Mouse (Mus musculus) hindbrain, embryonic 16.5 days (tissue): ENCODE measurements around the gene Mfap3l. TPM values are rescaled to one million over a fixed set of nuclear protein-coding genes. Genes with fewer than 3 reads are reported as not detected.
A peak's percentile ranks its signal among the peaks of the same experiment; 100 is the strongest.

Source experiments
- ATAC-seq: fragments of 200-750 bp; cut with Nextera tagmentation; 2 replicates; pipeline ENCODE4 v1.8.0; 2017; ENCODE audit warnings: moderate TSS enrichment, moderate library complexity
- H3K27ac ChIP-seq: fragments of 300-500 bp; sonication (generic); 2 replicates; pipeline ENCODE4 v1.5.1; 2014; ENCODE audit warnings: low read depth, mild to moderate bottlenecking, control low read depth, low read length, moderate library complexity
- H3K27me3 ChIP-seq: fragments of 300-500 bp; sonication (generic); replicated peaks from 2 replicates; pipeline ENCODE4 v1.6.1; 2014; ENCODE audit warnings: low read length; ENCODE audit not compliant: control insufficient read depth, insufficient read depth
- H3K36me3 ChIP-seq: fragments of 300-500 bp; sonication (generic); 2 replicates; pipeline ENCODE4 v1.6.1; 2014; ENCODE audit warnings: mild to moderate bottlenecking, low read length, moderate library complexity, mixed read lengths; ENCODE audit not compliant: control insufficient read depth, insufficient read depth
- H3K4me1 ChIP-seq: fragments of 300-500 bp; sonication (generic); 2 replicates; pipeline ENCODE4 v1.6.1; 2014; ENCODE audit warnings: low read depth, low read length; ENCODE audit not compliant: control insufficient read depth, insufficient read depth
- H3K4me2 ChIP-seq: fragments of 300-500 bp; sonication (generic); 2 replicates; pipeline ENCODE4 v1.6.1; 2014; ENCODE audit warnings: mild to moderate bottlenecking, low read length, control low read depth, moderate library complexity
- H3K4me3 ChIP-seq: fragments of 300-500 bp; sonication (generic); 2 replicates; pipeline ENCODE4 v1.5.1; 2014; ENCODE audit warnings: mild to moderate bottlenecking, low read length, control low read depth, moderate library complexity
- H3K9ac ChIP-seq: fragments of 300-500 bp; sonication (generic); 2 replicates; pipeline ENCODE4 v1.6.1; 2014; ENCODE audit warnings: low read depth, mild to moderate bottlenecking, control low read depth, low read length, moderate library complexity
- H3K9me3 ChIP-seq: fragments of 300-500 bp; sonication (generic); 2 replicates; pipeline ENCODE4 v1.6.1; 2014; ENCODE audit warnings: mild to moderate bottlenecking, low read length, moderate library complexity; ENCODE audit not compliant: control insufficient read depth
- WGBS: fragments of 180-500 bp; shearing (Covaris S2); extraction: QIAGEN DNeasy Blood & Tissue Kit; methylation state at CpG from one replicate; pipeline ENCODE4 v1.1.7; 2014; 5-methylcytosine and 5-hydroxymethylcytosine counted together
- polyA plus RNA-seq: library from polyadenylated mRNA; unstranded; fragments of >200 nt; fragmentation: Nextera tagmentation; extraction: Ambion mirVana; gene quantifications from 2 replicates; pipeline ENCODE4 v1.2.1, GENCODE M21; 2015

The Mfap3l gene
- polyA plus RNA-seq, 1 experiment from 2014 or later, result 5.3 TPM

DNA sequence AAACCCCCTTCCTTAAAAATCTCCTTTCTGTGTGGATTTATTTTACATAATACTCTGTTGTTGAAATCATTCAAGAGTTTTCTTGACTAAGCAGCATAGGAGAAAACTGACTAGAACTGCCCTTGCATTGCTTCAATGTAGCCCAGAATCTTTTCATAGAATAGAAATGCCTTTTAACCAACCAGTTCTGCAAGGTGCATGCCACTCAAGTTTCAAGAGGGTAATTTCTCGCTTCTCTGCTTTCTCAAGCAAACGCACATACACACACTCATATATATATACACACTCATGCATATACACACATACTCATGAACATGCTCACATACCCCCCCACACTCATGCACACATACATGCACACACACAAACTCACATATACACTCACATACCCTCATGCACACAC, 28.6 kb downstream of the Mfap3l start:
- WGBS, result 93% methylated on average over 2 of the region's 2 CpGs
- H3K4me1 ChIP-seq, result no peaks in the 10 kb centered on the region; the same call in 1 of the 2 replicates
- H3K36me3 ChIP-seq, result no peaks in the 10 kb centered on the region
- no peak for ATAC-seq
- H3K4me3 ChIP-seq, result no peak overlapping the region
- no peak overlapping the region for H3K9ac ChIP-seq
- no peak overlapping the region for H3K4me2 ChIP-seq
- H3K27me3 ChIP-seq, result no peaks in the 10 kb centered on the region
- no peaks in the 10 kb centered on the region for H3K9me3 ChIP-seq
- H3K27ac ChIP-seq, result no peak overlapping the region

DNA sequence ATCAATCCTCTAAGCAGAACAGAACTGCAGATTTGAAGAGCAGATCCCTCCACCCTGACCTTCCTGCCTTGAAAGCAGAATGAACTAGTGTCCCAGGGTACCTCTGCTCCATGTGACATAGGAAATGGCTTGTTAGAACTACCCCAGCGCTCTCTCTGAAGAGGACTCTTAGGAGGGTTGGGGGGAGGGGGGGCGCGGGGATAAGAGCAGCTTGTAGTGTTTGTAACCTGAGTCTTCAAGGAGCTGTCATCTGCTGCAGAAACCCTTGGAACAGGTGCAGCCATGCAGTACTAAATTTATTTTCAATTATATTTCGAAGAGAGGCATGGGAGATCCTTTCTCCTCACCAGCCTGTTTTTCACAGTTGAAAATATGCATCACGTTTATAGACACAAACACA, 30.9 kb downstream of the Mfap3l start:
- WGBS, result 44% methylated on average over 5 of the region's 5 CpGs
- Histone ChIP-seq H3K9ac (no peak overlapping the region), H3K4me1 (peaks cover 3% of the 10 kb centered on the region; the same call in 1 of the 2 replicates), H3K4me3 (no peak overlapping the region), H3K9me3 (no peaks in the 10 kb centered on the region), H3K27me3 (no peaks in the 10 kb centered on the region), H3K4me2 (no peak overlapping the region), H3K27ac (no peak overlapping the region), H3K36me3 (no peaks in the 10 kb centered on the region)
- no peak for ATAC-seq

DNA sequence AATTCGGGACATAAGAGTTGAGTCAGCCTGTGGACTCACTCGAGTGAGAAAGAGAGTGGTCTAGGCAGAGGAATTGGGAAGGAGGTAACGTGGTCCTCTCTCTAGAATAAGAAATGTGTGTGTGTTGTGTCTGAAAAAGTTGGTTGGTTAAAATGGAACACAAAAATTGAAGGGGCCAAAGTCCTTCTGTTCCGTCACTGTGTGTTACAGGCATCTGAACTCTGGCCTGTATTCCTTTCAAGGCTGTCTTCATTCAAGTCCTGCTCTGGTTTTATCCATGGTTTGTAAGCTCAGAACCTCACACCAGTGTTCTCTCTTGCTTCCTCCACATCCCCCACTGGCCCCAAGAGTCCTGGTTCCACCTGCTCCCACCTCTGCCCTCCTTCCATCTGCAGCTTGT, 33.2 kb downstream of the Mfap3l start:
- H3K4me3 ChIP-seq, result no peak overlapping the region
- no peak overlapping the region for H3K27ac ChIP-seq
- no peak for ATAC-seq
- H3K9ac ChIP-seq, result no peak overlapping the region
- H3K4me2 ChIP-seq, result no peak overlapping the region
- peaks cover 3% of the 10 kb centered on the region; the same call in 1 of the 2 replicates for H3K4me1 ChIP-seq
- no peaks in the 10 kb centered on the region for H3K9me3 ChIP-seq
- no peaks in the 10 kb centered on the region for H3K27me3 ChIP-seq
- WGBS, result 79% methylated on average over 4 of the region's 4 CpGs
- no peaks in the 10 kb centered on the region for H3K36me3 ChIP-seq

DNA sequence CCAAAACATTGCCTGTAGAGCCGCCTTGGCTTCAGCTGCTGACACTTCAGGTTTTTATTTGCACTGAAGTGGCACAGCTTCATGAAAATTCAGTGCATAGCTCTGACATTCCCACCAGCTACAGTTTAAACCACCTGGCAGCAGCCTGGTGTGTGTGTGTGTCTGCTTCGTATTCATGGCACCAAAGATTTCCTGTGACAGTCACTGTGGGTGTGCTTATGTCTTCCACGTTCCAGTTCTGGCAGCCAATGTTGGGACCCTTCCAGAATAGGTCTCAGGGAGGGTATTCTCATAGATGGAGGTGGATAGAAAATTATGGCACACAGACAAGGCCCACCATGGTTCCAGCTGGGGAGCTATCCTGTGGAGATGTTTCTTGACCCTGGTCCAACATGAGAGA, 34.2 kb downstream of the Mfap3l start:
- Histone ChIP-seq H3K9ac (no peak overlapping the region), H3K4me1 (peaks cover 3% of the 10 kb centered on the region; the same call in 1 of the 2 replicates), H3K4me2 (no peak overlapping the region), H3K36me3 (peaks cover 7% of the 10 kb centered on the region), H3K9me3 (no peaks in the 10 kb centered on the region), H3K27ac (no peak overlapping the region), H3K27me3 (no peaks in the 10 kb centered on the region), H3K4me3 (no peak overlapping the region)
- peak; percentile 77 for ATAC-seq
- 39% methylated on average over 3 of the region's 3 CpGs for WGBS

DNA sequence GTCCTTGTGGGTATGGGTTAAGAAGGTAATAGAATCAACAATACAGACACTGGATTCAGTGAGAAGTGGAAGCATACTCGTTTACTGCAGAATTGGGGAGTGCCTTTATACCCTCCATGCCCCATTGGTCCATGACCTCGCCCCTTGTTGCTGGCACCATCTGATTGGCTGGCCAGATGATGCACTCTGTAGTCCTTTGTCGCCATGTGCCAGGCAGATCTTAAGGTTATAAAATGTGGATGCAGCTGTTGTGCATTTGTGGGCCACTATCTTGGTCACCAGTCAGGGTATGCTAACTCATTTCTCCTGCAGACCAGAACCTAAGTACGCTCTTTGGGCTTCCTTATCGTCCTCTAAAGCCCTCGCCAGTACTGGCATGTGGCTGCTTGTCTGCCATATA, 46.0 kb downstream of the Mfap3l start:
- Histone ChIP-seq H3K27ac (no peak overlapping the region), H3K9me3 (no peaks in the 10 kb centered on the region), H3K4me2 (no peak overlapping the region), H3K27me3 (no peaks in the 10 kb centered on the region), H3K36me3 (no peaks in the 10 kb centered on the region), H3K9ac (no peak overlapping the region), H3K4me3 (no peak overlapping the region), H3K4me1 (no peaks in the 10 kb centered on the region)
- no peak for ATAC-seq
- WGBS, result 95% methylated on average over 6 of the region's 6 CpGs

DNA sequence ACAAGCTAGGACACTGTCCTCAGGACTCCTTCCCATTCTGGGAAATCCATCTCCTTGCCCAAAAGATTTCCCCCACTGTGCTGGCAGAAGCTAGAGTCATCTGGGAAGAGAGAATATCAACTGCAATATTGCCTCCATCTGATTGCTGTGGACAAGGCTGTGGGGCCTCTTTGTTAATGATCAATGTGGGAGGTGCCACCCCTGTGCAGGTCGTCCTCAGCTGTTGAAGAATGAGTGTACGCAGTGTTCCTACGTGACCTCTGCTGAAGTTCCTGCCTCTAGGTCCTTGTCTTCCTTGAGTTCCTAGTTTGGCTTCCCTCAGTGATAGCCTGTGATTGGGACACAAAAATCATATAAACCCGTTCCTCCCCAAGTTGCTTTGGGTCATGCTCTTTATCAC, 49.2 kb downstream of the Mfap3l start:
- H3K36me3 ChIP-seq, result no peaks in the 10 kb centered on the region
- H3K4me3 ChIP-seq, result no peak overlapping the region
- ATAC-seq, result no peak
- no peaks in the 10 kb centered on the region for H3K4me1 ChIP-seq
- no peak overlapping the region for H3K4me2 ChIP-seq
- WGBS, result 88% methylated on average over 4 of the region's 4 CpGs
- no peak overlapping the region for H3K27ac ChIP-seq
- H3K27me3 ChIP-seq, result no peaks in the 10 kb centered on the region
- H3K9ac ChIP-seq, result no peak overlapping the region
- H3K9me3 ChIP-seq, result no peaks in the 10 kb centered on the region

DNA sequence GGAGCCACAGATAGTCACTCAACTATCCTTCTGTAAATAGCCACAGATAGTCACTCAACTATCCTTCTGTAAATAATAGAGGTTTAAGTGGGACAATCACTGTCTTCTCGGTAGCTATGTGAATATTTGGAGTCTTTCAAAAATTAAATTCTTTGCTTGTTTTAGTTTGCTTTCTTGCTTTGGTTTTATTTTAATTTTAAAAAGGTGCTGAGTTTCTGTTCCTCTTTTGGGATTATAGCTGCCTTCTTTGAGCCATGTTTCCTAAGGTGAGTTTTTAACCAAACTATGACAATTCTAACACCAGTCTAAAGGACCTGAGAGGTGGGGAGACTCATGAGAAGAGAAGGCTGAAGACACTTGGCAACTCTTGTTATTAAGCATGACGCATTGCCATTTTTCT, 49.7 kb downstream of the Mfap3l start:
- ATAC-seq, result no peak
- Histone ChIP-seq H3K4me2 (no peak overlapping the region), H3K9ac (no peak overlapping the region), H3K4me3 (no peak overlapping the region), H3K36me3 (no peaks in the 10 kb centered on the region), H3K27me3 (no peaks in the 10 kb centered on the region), H3K27ac (no peak overlapping the region), H3K4me1 (no peaks in the 10 kb centered on the region), H3K9me3 (no peaks in the 10 kb centered on the region)
- 99% methylated on average over 2 of the region's 2 CpGs for WGBS

DNA sequence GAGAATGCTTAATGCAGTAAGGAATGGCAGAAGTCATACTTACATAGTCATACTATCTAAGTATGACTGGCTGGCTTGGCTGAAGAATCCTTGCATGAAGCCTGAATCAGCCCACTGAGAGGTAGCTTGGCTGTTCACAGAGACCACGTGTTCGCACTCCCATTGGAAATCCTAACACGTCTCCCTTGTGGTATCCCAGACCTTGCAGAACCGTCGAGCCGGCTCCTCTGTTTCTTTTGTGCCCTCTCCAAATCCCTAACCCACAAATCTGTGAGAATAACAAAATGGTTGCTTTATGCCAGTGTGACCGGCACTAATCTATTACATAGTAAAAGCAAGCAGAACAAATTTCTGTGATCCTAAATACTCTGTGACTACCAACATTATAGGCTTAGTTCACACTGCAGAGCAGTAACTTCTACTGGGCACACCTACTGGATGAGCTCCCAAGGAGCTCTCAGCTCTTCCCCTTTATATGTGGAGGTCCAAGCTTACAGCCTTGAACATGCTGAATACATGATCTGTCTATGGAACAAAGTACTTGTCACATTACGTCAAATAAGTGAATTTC, 79.0 kb downstream of the Mfap3l start:
- H3K4me3 ChIP-seq, result no peak overlapping the region
- H3K9ac ChIP-seq, result no peak overlapping the region
- peak; percentile 58; the same call in 1 of the 2 replicates for ATAC-seq
- H3K27me3 ChIP-seq, result no peaks in the 10 kb centered on the region
- WGBS, result 71% methylated on average over 8 of the region's 8 CpGs
- no peak overlapping the region for H3K27ac ChIP-seq
- no peaks in the 10 kb centered on the region for H3K4me1 ChIP-seq
- no peak overlapping the region for H3K4me2 ChIP-seq
- no peaks in the 10 kb centered on the region for H3K9me3 ChIP-seq
- no peaks in the 10 kb centered on the region for H3K36me3 ChIP-seq

DNA sequence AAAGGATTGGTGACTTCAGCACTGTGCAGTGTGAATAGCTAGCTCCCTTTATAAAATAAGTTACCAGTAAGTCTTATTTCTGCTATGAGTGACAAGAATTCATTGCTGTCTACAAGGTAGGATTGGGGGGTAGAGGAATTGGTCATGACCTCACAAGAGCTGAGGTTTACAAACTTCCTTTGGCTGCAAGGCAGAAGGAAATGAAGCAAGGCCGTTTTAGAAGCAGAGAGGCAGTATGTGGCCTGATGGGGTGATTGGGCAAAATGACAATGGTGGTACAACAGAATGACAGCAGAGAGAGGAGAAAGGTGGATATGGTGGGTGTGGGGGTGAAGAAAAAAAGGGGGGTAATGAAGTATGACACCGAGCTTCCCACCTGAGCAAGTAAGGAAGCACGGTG, 82.1 kb downstream of the Mfap3l start:
- H3K9me3 ChIP-seq, result no peaks in the 10 kb centered on the region
- no peak overlapping the region for H3K9ac ChIP-seq
- H3K36me3 ChIP-seq, result no peaks in the 10 kb centered on the region
- no peak for ATAC-seq
- H3K4me1 ChIP-seq, result no peaks in the 10 kb centered on the region
- H3K4me2 ChIP-seq, result no peak overlapping the region
- H3K27me3 ChIP-seq, result no peaks in the 10 kb centered on the region
- no peak overlapping the region for H3K27ac ChIP-seq
- WGBS, result 88% methylated on average over 3 of the region's 3 CpGs
- H3K4me3 ChIP-seq, result no peak overlapping the region

DNA sequence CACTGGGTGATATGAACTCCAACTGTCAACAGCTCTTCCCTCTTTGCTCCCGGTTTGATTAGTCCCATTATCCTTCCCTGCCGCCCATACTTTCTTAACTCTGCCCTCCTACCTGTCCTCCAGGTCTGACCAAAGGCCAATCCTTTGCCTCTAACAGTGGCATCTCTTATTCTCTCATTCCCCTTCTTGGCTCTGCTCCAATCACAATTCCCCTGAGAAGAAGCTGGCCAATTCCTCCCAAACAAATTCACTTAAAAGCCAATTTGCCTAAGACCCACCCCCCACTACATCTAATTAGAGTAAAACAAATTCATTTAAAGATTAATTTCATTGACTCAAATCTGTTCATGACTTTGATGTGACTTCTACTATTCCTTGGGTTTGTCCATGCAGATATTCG, 86.1 kb downstream of the Mfap3l start:
- WGBS, result 76% methylated on average over 3 of the region's 3 CpGs
- no peak overlapping the region for H3K27ac ChIP-seq
- H3K9me3 ChIP-seq, result no peaks in the 10 kb centered on the region

More for the DNA sequence above, 86.1 kb downstream of the Mfap3l start:
- Histone ChIP-seq H3K27me3 (no peaks in the 10 kb centered on the region), H3K36me3 (no peaks in the 10 kb centered on the region), H3K9ac (no peak overlapping the region), H3K4me1 (no peaks in the 10 kb centered on the region), H3K4me3 (no peak overlapping the region), H3K4me2 (no peak overlapping the region)
- ATAC-seq, result no peak
